Mouse (Mus musculus): ENCODE measurements at regions not wholly inside any gene's neighbourhood (a gene's known extent, or its start where the extent isn't known, plus 50 kb on each side); places are given as distances from the start of the nearest gene placed in this dataset.

- no peak overlapping the region for H3K27ac ChIP-seq
- H3K27me3 ChIP-seq (ENCODE audit: control insufficient read depth, insufficient read depth, low read length) = no peaks in the 10 kb centered on the region
- intact Hi-C loops (cut with DNase I) = no loop called here
- no peaks in the 10 kb centered on the region for H3K36me3 ChIP-seq (ENCODE audit: control insufficient read depth, insufficient read depth, low read length)
- no peak for DNase-seq
- 85% methylated on average over 8 of the region's 8 CpGs for WGBS
- no peak for TF ChIP-seq EP300 (IDR thresholded peaks at IDR 0.05; ENCODE audit: insufficient read depth, low read depth, low read length)
- no peak for TF ChIP-seq POLR2A (IDR thresholded peaks at IDR 0.05; ENCODE audit: insufficient read depth, low read depth, low read length)
- no peak for TF ChIP-seq CTCF (IDR thresholded peaks at IDR 0.05)
- no peaks in the 10 kb centered on the region for H3K79me2 ChIP-seq (replicated peaks; ENCODE audit: control insufficient read depth, insufficient read depth, low read length)
- H3K4me1 ChIP-seq (ENCODE audit: control insufficient read depth, insufficient read depth, low read length) = peaks cover 2% of the 10 kb centered on the region; the same call in 1 of the 2 replicates
- H3K9ac ChIP-seq (ENCODE audit: low read depth, low read length) = no peak overlapping the region
- H3K4me3 ChIP-seq = no peak overlapping the region
These were observed 51.5 kb upstream of the Cpeb2 start for GRCm38 (mm10) chr5:43181475-43181874.
